Mouse (Mus musculus): ENCODE results near the gene Tmem229b.

- TF ChIP-seq CTCF (IDR thresholded peaks at IDR 0.05; ENCODE audit: control insufficient read depth, insufficient read depth, insufficient read length) = peak; percentile 81
- TF ChIP-seq USF1 (IDR thresholded peaks at IDR 0.05; ENCODE audit: low read depth) = no peak
- TF ChIP-seq FOSL1 (IDR thresholded peaks at IDR 0.05; ENCODE audit: insufficient read depth, low read length, poor library complexity, severe bottlenecking) = no peak
- no peak for TF ChIP-seq MYOG (IDR thresholded peaks at IDR 0.05; ENCODE audit: control insufficient read depth, extremely low read depth, insufficient read length)
Measured at GRCm38 (mm10) chr12:78918227-78919078, 89.0 kb downstream of the Tmem229b start.
